Mouse (Mus musculus): ENCODE data around the gene Krt71.
A peak's percentile ranks its signal among the peaks of the same experiment; 100 is the strongest.

- peak; percentile 86 for TF ChIP-seq CTCF (IDR thresholded peaks at IDR 0.05; ENCODE audit: low read depth)
- no peak for TF ChIP-seq EP300 (IDR thresholded peaks at IDR 0.05; ENCODE audit: low read depth)
Measured at GRCm38 (mm10) chr15:101772711-101773081, 29.8 kb upstream of the Krt71 start.

Data from liver, embryonic 14.5 days (tissue).